9 mouse cellular contexts compared by ENCODE assay signal in the genomic region with DNA sequence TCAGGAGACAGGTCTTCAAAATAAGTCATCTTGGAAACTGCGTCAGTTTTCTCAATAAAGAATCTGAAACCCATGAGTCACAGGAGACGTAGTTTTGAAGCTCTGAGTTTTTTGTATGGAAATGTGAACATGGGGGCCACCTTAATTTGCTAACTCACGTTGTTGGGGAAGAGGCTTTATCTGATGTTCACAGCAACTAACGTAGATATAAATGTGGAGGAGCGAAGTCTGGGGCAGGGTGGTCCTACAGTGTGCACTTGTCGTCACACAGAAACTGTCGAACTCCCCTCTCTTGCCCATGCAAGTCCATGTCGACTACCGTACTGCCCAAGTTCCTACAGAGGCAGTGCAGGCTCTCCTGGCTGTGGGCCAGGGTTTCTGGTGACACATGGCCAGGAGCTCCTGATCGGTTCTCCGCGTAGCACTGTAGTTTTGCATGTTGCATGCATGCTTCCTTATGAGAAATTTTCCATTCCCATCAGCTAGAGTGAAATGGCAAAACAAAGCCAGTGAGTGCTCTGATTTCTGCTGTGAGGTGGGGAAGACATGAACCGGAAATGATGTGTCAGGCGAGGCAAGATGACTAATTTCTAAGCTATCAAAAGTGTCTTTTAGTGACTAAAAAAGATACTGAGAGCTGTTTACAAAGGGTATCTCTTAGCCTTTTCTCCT.
DNase-seq lines count a peak whose midpoint lies in the region; ATAC-seq lines count a peak whose summit lies in the region.
"Had no signal": no experiment of that assay in that cellular context is flagged by ENCODE, and none has a peak within 500 bp of the region (broad histone marks: within the 10 kb centered on the region; RNA-seq: fewer than 3 reads in every experiment).

No protein-coding gene starts in this region.

- H3K9ac ChIP-seq in embryonic facial prominence, embryonic 14.5 days (ENCODE audit: low read depth, low read length) = no peak overlapping the region
- H3K9ac ChIP-seq in liver, embryonic 11.5 days (ENCODE audit: low read depth, low read length) = no peak overlapping the region
- H3K9ac ChIP-seq: embryonic facial prominence, embryonic 12.5 days had no signal

- no peaks in the 10 kb centered on the region for H3K9me3 ChIP-seq in embryonic facial prominence, embryonic 14.5 days (ENCODE audit: control insufficient read depth, low read length)
- no peaks in the 10 kb centered on the region for H3K9me3 ChIP-seq in embryonic facial prominence, embryonic 10.5 days
- H3K9me3 ChIP-seq in liver, embryonic 11.5 days (ENCODE audit: control insufficient read depth, low read length) = no peaks in the 10 kb centered on the region
- H3K9me3 ChIP-seq: embryonic facial prominence, embryonic 12.5 days had no signal

- no peak overlapping the region for H3K27ac ChIP-seq in embryonic facial prominence, embryonic 14.5 days (replicated peaks; ENCODE audit: low read depth, low read length)
- H3K27ac ChIP-seq in embryonic facial prominence, embryonic 10.5 days (replicated peaks) = no peak overlapping the region
- H3K27ac ChIP-seq in liver, embryonic 11.5 days (ENCODE audit: low read depth, low read length) = no peak overlapping the region
- H3K27ac ChIP-seq: embryonic facial prominence, embryonic 12.5 days had no signal

- 82% methylated on average over 14 of the region's 14 CpGs for WGBS in embryonic facial prominence, embryonic 14.5 days
- WGBS in embryonic facial prominence, embryonic 10.5 days = 92% methylated on average over 14 of the region's 14 CpGs
- 76% methylated on average over 14 of the region's 14 CpGs for WGBS in liver, embryonic 11.5 days

- H3K4me1 ChIP-seq in embryonic facial prominence, embryonic 14.5 days (ENCODE audit: control insufficient read depth, insufficient read depth, low read length) = no peaks in the 10 kb centered on the region
- H3K4me1 ChIP-seq in embryonic facial prominence, embryonic 10.5 days = peaks cover 8% of the 10 kb centered on the region
- H3K4me1 ChIP-seq in liver, embryonic 11.5 days (replicated peaks; ENCODE audit: control insufficient read depth, insufficient read depth, low read length) = no peaks in the 10 kb centered on the region
- H3K4me1 ChIP-seq: embryonic facial prominence, embryonic 12.5 days had no signal

- H3K4me2 ChIP-seq in embryonic facial prominence, embryonic 14.5 days (ENCODE audit: low read depth, low read length) = no peak overlapping the region
- no peak overlapping the region for H3K4me2 ChIP-seq in liver, embryonic 11.5 days
- H3K4me2 ChIP-seq: embryonic facial prominence, embryonic 12.5 days had no signal

- peak; percentile 43 for DNase-seq in embryonic facial prominence, embryonic 14.5 days (ENCODE audit: low spot score)
- DNase-seq in embryonic facial prominence, embryonic 10.5 days (ENCODE audit: low spot score) = no peak
- peak; percentile 51 for DNase-seq in 3T3-L1 (ENCODE audit: low read depth, low spot score)
- DNase-seq in adrenal gland, postnatal 14 days = peak; percentile 87
- peak; percentile 11 for DNase-seq in naive thymus-derived CD4-positive, alpha-beta T cell, adult 2 months (ENCODE audit: low read depth)
- DNase-seq in liver, embryonic 11.5 days (ENCODE audit: low spot score) = no peak
- DNase-seq in cerebellum, adult 9-10 months = no peak

- no peaks in the 10 kb centered on the region for H3K27me3 ChIP-seq in embryonic facial prominence, embryonic 14.5 days (replicated peaks; ENCODE audit: control insufficient read depth, insufficient read depth, low read length)
- no peaks in the 10 kb centered on the region for H3K27me3 ChIP-seq in embryonic facial prominence, embryonic 10.5 days (replicated peaks; ENCODE audit: low read depth, poor library complexity, severe bottlenecking)
- H3K27me3 ChIP-seq in liver, embryonic 11.5 days (replicated peaks; ENCODE audit: control insufficient read depth, insufficient read depth, low read length) = no peaks in the 10 kb centered on the region
- H3K27me3 ChIP-seq: embryonic facial prominence, embryonic 12.5 days had no signal

- ATAC-seq in embryonic facial prominence, embryonic 14.5 days (ENCODE audit: low read depth) = no peak
- peak; percentile 85 for ATAC-seq in inflammation-experienced regulatory T-cells, adult 6 months
- no peak for ATAC-seq in liver, embryonic 11.5 days (replicated peaks; ENCODE audit: low FRiP score)

- H3K36me3 ChIP-seq in embryonic facial prominence, embryonic 14.5 days (ENCODE audit: control insufficient read depth, insufficient read depth, low read length) = 0 out of 2 replicates have a peak, but pooled peaks cover 4% of the 10 kb centered on the region
- H3K36me3 ChIP-seq in embryonic facial prominence, embryonic 10.5 days (replicated peaks) = peaks cover 20% of the 10 kb centered on the region
- no peaks in the 10 kb centered on the region for H3K36me3 ChIP-seq in liver, embryonic 11.5 days (ENCODE audit: control insufficient read depth, insufficient read depth, low read length)
- H3K36me3 ChIP-seq: embryonic facial prominence, embryonic 12.5 days had no signal

- no peak overlapping the region for H3K4me3 ChIP-seq in embryonic facial prominence, embryonic 14.5 days (ENCODE audit: low read depth, low read length)
- H3K4me3 ChIP-seq in embryonic facial prominence, embryonic 10.5 days = no peak overlapping the region
- no peak overlapping the region for H3K4me3 ChIP-seq in liver, embryonic 11.5 days (ENCODE audit: low read depth, low read length)
- H3K4me3 ChIP-seq: embryonic facial prominence, embryonic 12.5 days had no signal

Comparison
In these comparisons a context has a peak if more than half of its experiments do, and no peak if none do; other contexts are left out.
1. DNase-seq: peak in embryonic facial prominence, embryonic 14.5 days (single experiment), 3T3-L1 (single experiment), adrenal gland, postnatal 14 days (single experiment) and naive thymus-derived CD4-positive, alpha-beta T cell, adult 2 months (single experiment); none in embryonic facial prominence, embryonic 10.5 days (single experiment), liver, embryonic 11.5 days (single experiment) and cerebellum, adult 9-10 months (single experiment).